Mouse (Mus musculus) megakaryocyte, embryonic 14.5 days (primary cell): Measurements from ENCODE around the gene Tmigd1.

Experiments used
- FLI1 ChIP-seq: IDR thresholded peaks from 2 replicates; pipeline ENCODE4 v1.6.1; 2012; ENCODE audit warnings: low read length, inconsistent platforms, mixed read lengths
- GATA1 ChIP-seq: IDR thresholded peaks from 3 replicates; pipeline ENCODE4 v1.6.1; 2012; ENCODE audit warnings: mixed read lengths, low read length, inconsistent platforms, borderline replicate concordance

DNA sequence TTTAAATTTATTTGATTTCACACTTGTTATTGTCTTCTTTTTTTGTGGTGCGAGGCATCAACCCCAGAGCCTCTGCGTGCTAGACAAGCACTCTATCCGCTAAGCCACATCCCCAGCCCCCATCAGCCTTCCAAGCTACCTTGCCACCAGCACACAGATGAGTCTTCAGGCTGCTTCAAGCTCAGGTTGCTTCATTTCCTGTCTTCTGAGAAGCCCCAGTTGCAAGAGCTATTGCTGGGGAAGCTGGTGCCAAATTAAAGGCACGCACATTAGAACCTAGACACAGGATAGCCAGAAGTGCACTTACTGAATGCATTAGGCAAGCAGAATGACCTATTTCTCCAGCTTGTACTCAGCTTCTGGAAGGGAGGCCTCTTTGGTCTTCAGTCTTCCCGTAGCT, 22.1 kb upstream of the Tmigd1 start:
- TF ChIP-seq GATA1 = no peak
- TF ChIP-seq FLI1 = no peak
